Mouse (Mus musculus) adrenal gland, postnatal 36 days (tissue): ENCODE measurements around the gene Dlk2. TPM values are rescaled to one million over a fixed set of nuclear protein-coding genes. Genes with fewer than 3 reads are reported as not detected.

Experiments
- DNase-seq, 2 experiments: peaks; one replicate each; pipeline ENCODE4 v3.0.0; 2021; ENCODE audit warnings: mixed read lengths in 1 of 2
- total RNA-seq, 2 experiments: library from RNA; stranded (reverse); gene quantifications; 2 replicates each; pipeline ENCODE4 v1.2.3; 2021

Dlk2 gene
- total RNA-seq, 2 experiments from 2014 or later: 0.33 TPM; not detected in 1

- no peak for DNase-seq
Observed at GRCm38 (mm10) chr17:46320492-46320891, 23.3 kb downstream of the Dlk2 start.

GRCm38 (mm10) chr17:46322046-46322823, 25.0 kb downstream of the Dlk2 start:
- DNase-seq: no peak

- no peak for DNase-seq
Observed at GRCm38 (mm10) chr17:46327413-46327905, 30.2 kb downstream of the Dlk2 start.

GRCm38 (mm10) chr17:46327906-46328534, 30.8 kb downstream of the Dlk2 start, which contains the start of gene Abcc10:
Gene Abcc10 (minus strand): TSS chr17:46328352.
- peak; percentile 98 for DNase-seq

- DNase-seq: no peak
Observed at GRCm38 (mm10) chr17:46328723-46329122, 31.5 kb downstream of the Dlk2 start.

DNA sequence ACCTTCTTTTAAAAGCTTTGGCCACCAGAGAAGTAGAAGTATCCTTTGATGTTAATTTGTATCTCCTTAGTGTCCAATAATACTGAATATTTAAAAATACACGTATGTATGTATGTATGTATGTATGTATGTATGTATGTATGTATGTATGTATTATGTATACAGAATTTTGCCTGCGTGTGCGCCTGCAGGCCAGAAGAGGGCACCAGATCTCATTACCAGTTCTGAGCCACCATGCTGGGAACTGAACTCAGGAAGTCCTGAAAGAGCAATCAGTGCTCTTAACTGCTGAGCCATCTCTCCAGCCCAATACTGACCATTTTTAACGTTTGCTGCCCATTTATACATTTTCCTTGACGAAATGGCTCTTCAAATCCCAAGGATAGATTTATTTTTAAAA, 39.3 kb downstream of the Dlk2 start:
- no peak for DNase-seq

DNA sequence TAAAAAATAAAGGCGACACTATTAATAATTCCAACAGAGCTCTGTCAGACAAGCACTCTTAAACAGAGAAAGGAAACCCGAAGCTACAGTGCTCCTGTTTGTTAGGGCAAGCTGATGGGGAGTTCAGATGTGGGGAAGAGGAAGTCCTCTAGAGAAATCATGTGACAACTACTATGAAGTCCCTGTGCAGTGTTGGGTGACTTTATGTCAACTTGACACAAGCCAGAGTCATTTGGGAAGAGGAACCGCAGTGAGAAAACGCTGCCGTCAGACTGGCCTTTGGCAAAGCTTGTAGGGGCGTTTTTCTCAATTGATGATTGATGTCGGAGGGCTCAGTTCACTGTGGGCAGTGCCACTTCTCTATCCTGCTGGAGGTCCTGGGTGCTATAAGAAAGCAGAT, 44.0 kb downstream of the Dlk2 start:
- DNase-seq: no peak

DNA sequence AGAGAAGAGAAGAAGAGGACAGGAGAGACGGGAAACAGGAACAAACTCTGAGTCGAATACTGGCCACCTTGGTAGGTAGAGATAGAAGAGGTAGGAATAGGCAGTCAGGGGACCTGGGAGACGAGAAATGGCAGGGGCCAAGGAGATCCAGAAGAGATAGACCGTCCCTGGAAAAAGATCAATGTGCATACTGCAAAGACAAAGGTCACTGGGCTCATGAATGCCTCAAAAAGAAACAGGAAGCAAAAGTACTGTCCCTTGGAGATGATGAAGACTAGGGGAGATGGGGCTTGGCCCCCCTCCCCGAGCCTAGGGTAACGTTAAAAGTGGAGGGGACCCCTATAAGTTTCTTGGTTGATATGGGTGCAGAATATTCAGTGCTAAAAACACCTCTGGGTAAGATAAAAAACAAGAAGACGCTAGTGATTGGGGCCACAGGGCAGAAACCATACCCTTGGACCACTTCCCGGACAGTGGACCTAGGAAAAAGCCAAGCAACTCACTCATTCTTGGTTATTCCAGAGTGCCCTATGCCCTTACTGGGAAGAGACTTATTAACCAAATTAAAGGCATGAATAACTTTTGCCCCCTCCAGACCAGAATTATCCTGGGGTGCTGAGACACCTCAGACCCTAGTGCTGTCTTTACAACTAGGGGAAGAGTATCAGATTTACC, 53.9 kb downstream of the Dlk2 start:
- DNase-seq: no peak

Other genes with a start within 250 kb of the Dlk2 start
- 100 to 1,000 TPM in 1 of 2 experiments, 10 to 100 TPM in 1; 99.1 to 106 TPM for gene Mrps18a, start 186.4 kb upstream of the Dlk2 start, total RNA-seq
- gene Rsph9, start 153.2 kb upstream of the Dlk2 start, total RNA-seq: 10 to 100 TPM in 1 of 2 experiments, 1 to 10 TPM in 1; 7.9 to 12.8 TPM
- gene Mad2l1bp, start 143.9 kb upstream of the Dlk2 start, total RNA-seq: 10 to 100 TPM; 19.7 to 20.1 TPM
- gene Gtpbp2, start 136.4 kb upstream of the Dlk2 start, total RNA-seq: 10 to 100 TPM; 67.4 to 78.1 TPM
- gene Polh, start 94.8 kb upstream of the Dlk2 start, total RNA-seq: 10 to 100 TPM; 43.3 to 45.3 TPM
- 10 to 100 TPM; 81.4 to 87.7 TPM for gene Xpo5, start 94.6 kb upstream of the Dlk2 start, total RNA-seq
- 100 to 1,000 TPM in 1 of 2 experiments, 10 to 100 TPM in 1; 97.8 to 119 TPM for gene Polr1c, start 49.4 kb upstream of the Dlk2 start, total RNA-seq
- 100 to 1,000 TPM; 137 to 176 TPM for gene Yipf3, start 49.3 kb upstream of the Dlk2 start, total RNA-seq
- gene Lrrc73, start 43.9 kb upstream of the Dlk2 start, total RNA-seq: 1 to 10 TPM; 5.4 to 8.9 TPM
- 10 to 100 TPM; 46.1 to 49.9 TPM for gene Tjap1, start 14.4 kb upstream of the Dlk2 start, total RNA-seq
- gene Abcc10, start 30.9 kb downstream of the Dlk2 start, total RNA-seq: 1 to 10 TPM; 6.8 to 7.4 TPM
- gene Zfp318, start 86.3 kb downstream of the Dlk2 start, total RNA-seq: 10 to 100 TPM; 23.3 to 29.0 TPM
- gene Crip3, start 131.5 kb downstream of the Dlk2 start, total RNA-seq: 1 to 10 TPM in 1 of 2 experiments, under 1 TPM in 1; 0.43 to 1.1 TPM
- gene Slc22a7, start 141.0 kb downstream of the Dlk2 start, total RNA-seq: not detected
- gene Ttbk1, start 190.3 kb downstream of the Dlk2 start, total RNA-seq: 1 to 10 TPM in 1 of 2 experiments, under 1 TPM in 1; 0.63 to 1.1 TPM
- 1 to 10 TPM; 4.2 to 6.9 TPM for gene Dnph1, start 199.3 kb downstream of the Dlk2 start, total RNA-seq
- gene Cul9, start 249.0 kb downstream of the Dlk2 start, total RNA-seq: 10 to 100 TPM; 21.5 to 25.5 TPM